Mouse (Mus musculus) lung, adult 2 months (tissue): ENCODE data around the gene Afap1.

Source experiments
- CTCF ChIP-seq: fragments of 200-500 bp; IDR thresholded peaks from 2 replicates; pipeline ENCODE4 v1.5.1; 2011; ENCODE audit warnings: mild to moderate bottlenecking, low read length, control low read depth; ENCODE audit not compliant: insufficient read depth
- POLR2A ChIP-seq: fragments of 200-500 bp; IDR thresholded peaks from 2 replicates; pipeline ENCODE4 v1.6.1; 2011; ENCODE audit warnings: low read depth, mild to moderate bottlenecking, control low read depth, low read length, borderline replicate concordance; ENCODE audit errors: extremely low read depth

DNA sequence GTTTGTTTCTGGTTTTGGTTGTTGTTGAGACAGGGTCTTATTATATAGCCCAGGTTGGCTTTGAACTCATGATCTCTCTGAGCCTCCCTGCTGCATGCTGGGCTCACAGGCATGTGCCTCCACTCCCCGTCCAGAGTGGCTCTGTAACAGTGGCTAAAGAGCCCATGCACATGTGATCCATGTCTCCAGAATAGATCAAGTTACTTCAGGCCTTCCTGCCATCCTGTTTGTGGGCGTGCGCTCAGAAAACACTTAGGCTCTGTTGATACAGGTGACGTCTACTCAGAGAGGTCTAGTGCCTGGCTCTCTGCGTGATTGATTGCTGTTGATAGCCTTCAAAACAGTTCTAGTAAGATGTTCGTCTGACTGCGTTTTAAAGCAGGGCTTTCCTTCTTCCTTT, 79.6 kb downstream of the Afap1 start:
- no peak for TF ChIP-seq POLR2A
- no peak for TF ChIP-seq CTCF
